Mouse (Mus musculus): ENCODE results near the gene Arntl.

Gene Arntl

DNA sequence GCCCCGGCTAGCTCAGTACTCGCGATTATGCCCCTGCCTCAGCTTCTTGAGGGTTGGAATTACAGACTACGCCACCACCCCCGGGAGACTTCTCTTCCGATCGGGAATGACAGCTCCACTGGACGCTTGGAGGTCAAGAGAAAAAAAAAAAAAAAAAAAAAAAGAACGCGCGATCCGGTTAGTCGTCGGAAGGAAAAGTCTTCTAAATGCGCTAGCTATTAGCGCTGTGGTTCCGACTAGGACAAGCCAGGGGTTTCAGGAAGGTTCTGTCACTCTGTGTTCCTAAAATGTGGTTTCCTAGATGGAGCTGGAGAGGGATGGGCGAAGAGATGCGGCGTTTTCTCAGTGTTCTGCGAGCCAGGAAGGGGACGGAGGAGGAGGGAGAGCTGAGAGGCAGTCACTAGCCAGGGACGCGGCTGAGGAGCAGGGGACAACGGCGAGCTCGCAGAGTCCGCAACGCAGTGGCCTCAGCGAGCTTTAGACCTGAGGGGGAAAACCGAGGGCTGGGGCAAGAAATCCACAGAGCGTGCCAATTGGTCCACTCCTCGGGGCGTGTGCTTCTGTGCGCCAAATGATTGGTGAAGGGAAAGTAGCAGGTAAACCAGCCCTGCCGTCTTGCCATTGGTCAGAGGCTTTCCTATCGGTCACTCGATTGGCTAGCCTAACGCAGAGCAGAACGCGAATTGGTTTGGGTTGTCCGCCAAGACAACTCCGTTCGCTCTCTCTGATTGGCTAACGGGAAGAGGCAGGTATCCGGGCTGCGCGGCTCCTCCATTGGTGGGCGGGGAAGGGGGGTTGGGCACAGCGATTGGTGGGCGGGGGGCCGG is at the start of gene Arntl:
Arntl (plus strand) TSS at position 822 of the 827 bp plus-strand sequence.
- DNase-seq (ENCODE audit: low read depth, low spot score), result peak; percentile 99

DNA sequence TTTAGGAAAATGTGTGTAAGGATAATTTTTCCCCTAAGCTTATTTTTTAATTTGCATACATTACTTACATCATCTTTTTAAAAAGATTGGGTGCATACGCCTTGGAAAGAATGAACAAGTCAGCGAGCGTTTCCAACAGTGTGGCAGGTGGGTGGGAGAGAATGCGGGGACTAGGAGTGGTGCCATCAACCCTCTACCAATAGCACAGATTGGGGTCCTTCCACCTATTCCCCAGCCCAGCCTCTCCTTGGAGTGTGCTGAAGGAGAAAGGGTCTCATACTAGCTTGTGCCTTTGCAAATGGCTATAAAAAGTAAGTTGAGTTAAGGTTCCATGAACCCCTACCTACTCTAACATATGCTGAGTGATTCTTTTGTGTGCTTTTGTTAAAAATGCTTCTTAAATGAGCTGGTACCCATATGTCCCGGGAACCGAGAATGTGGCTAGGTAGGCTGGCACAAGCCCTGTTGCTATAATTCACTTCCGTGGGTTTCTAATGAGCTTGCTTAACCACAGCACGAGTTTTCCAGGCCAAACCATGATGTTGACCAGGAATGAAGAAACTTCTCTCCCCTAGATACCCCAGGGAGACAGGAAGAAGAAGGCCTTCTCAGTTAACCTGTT is 46.1 kb upstream of the Arntl start:
- no peak for DNase-seq (ENCODE audit: low read depth, low spot score)

DNA sequence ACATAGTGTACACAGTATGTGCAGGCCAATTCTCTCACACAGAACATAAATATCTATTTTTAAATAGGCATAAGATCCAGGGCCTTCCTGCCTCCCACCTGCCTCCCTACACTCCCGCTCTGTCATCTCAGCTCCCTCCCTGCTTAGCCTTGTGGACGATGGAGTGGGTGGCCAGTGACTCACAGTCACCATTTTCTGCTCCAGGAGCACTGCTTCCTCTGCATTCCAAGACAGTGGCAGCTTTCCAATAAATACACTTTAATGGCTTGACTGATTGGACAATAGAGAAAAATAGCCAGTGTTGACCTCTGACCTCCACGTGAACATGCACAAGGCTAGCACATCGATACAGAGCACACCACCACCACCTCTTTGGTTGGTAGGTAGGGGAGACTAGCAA is 42.5 kb upstream of the Arntl start:
- no peak for DNase-seq (ENCODE audit: low read depth, low spot score)

DNA sequence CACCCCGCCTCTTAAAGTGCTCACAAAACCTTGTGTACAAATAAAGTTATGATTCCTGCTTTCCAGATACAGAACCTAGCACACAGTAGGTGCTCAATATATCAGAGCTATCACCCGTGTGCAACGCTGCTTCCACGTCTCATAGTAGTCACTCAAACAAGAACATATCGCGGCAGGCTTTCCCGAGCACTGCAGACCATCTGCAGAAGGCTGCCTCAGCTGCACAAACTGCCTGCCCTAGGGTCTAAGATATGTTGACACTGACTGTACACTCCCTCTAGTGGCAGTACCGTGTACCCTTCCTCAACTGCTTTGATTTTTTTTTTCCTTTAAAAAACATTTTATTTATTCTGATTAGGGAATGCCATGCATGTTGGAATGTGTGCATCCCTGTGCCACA is 40.2 kb upstream of the Arntl start:
- DNase-seq (ENCODE audit: low read depth, low spot score), result peak; percentile 76

DNA sequence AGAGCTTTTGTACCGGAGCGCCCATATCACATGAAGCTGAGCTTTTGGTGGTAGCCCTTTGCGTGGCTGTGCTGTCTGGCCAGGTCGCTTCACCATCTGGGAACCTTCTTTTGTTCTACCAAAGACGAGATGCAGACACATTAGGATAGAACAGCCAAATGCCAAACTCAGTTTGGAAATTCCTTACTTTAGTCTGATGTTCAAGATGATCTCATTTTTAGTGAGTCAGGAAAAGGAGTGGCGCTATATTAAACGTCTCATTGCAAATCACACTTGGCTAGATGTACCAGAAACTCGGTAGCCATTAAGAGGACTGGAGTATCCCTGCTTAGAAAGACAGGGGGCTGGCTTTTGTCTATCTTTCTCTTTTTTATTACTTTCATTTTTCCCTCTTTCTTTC is 38.7 kb upstream of the Arntl start:
- DNase-seq (ENCODE audit: low read depth, low spot score), result no peak

DNA sequence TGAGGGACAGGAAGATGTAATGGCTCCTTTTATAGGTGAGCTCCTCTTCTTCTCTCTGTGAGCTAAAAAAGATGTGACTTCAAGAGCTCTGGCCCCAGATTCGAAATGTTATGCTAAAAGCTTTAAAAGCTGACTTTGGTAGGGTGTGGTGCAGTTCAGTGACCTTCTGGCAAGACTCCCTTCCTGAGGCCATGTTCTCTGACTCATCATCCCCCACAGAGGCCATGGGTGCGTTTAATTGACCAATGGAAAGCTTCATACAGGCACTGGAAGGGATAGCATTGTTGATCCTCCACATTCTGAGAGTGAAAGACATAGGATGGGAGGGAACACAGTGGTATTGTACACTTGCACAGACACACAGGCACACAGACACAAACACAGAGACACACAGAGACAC is 34.8 kb upstream of the Arntl start:
- DNase-seq (ENCODE audit: low read depth, low spot score), result no peak

DNA sequence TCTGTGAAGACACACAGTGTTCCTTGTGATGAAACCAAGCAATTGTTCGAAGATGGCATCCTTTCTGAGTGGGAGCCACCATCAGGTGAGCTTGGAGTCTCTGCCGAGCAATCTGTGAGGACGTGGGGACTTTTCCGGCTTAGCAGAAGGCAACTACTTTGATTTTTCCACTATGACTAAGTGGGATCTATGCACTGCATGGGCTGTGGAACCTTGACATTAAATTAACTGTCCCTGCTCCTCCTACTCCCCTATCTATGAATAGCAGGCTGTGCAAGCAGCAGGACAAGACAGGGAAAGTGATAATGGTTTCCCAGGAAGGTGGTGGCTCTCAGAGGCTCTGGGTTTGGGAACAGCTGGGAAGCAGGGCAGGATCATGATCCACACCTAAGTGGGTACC is 31.8 kb upstream of the Arntl start:
- no peak for DNase-seq (ENCODE audit: low read depth, low spot score)

DNA sequence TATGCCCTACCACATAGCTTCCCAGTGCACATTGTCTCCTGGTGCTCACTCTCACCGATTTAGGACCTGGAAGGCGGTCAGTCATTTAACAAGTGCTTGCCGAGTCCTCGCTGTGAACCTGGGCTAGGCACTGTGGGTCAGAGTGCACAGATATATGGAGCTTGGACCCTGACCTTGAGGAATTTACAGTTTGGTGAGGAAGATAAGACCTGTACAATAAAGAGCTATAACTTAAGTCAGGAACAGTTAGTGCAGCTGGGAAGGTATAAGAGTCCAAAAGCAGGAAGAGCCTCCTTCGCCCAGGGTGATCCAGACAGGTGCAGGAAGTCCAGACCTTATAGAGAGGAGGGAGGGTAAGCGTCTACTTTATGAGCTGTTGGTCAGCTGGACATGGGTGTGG is 29.2 kb upstream of the Arntl start:
- no peak for DNase-seq (ENCODE audit: low read depth, low spot score)

DNA sequence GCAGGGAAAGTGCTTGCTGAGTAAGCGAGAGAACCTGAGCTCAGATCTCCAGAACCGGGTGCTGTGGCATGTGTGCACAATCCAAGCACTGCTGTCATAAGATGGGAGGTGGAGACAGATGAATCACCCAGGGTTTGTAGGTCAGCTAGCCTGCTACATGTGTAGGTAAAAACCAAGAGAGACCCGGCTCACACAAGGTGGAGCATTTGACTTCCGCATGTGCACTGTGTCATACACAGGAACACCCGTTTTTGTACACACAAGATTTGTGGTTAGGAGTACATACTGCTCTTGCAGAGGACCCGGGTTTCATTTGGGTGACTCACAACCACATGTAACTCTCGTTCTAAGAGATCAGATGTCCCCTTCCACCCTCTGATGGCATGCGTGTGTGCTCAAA is 23.5 kb upstream of the Arntl start:
- DNase-seq (ENCODE audit: low read depth, low spot score), result no peak

DNA sequence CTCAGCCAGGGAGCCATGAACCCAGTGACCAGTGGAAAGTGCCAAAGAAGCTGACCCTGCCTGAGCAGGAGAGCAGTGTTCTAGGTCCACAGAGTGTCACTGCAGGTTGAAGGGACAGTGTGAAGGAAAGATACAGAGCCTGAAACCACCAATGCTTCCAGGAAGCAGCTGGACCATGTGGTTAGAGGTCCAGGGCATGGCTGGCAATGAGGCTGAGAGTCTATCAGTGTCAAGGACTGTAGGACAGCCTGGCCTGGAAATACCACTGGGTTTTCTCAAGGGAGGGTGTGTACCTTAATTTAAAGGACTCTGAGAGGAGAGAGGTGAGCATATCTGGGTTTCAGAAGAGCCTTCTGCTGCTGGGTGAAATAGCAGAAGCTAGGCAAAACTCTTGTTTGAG is 22.2 kb upstream of the Arntl start:
- no peak for DNase-seq (ENCODE audit: low read depth, low spot score)

DNA sequence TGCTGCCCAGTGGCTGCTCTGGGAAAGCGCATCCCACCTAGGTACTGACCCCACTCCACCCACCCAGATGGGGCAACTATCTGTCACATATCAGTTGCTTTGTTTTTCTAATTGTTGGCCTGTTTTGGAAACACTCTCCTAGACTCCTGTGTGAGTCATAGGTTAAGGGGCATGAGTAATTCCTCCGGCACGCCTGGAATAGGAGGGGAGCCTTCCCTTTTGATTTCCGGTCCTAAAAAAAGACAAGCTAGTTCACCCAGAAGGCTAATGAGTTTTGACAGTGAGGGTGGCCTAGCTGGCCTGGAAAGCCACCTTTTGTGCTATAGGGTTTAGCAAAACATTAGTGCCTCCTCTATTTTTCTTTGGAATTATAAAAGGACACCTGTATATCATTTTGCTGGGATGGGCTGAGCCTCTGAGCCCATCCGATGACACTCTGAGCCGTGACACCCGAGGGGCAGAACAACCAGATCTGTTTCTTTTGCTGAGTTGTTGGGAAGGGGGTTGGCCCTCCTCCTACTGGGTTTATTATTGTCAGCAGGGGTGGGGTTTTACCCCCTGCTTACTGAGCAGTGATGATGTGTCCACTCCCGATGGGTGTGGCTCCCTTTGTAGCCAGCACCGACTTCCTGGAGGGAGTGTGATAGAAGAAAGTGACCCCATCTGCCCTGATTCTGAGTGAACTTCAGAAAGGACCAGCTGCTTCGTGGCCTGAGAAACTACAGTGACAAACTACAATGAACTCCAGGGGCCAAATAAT is 21.0 kb upstream of the Arntl start:
- DNase-seq (ENCODE audit: low read depth, low spot score), result no peak

DNA sequence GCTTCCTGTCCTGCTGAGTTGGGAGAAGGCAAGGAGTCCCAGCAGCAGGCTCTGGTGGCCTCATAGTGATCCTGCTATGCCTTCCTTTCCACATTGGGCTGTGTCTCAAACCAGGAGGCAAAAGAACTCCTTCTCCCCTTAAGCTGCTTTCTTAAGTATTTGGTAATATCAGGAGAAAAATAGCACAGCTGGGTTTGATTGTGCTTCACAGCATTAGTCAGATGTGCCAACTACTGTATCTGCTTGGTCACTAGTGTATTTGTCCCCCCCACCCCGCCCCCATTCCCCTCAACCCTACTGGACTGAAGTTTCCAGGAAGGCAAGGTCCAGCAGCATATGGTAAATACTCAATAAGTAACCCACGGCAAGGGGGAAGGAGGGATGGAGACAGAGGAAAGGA is 19.2 kb upstream of the Arntl start:
- no peak for DNase-seq (ENCODE audit: low read depth, low spot score)

DNA sequence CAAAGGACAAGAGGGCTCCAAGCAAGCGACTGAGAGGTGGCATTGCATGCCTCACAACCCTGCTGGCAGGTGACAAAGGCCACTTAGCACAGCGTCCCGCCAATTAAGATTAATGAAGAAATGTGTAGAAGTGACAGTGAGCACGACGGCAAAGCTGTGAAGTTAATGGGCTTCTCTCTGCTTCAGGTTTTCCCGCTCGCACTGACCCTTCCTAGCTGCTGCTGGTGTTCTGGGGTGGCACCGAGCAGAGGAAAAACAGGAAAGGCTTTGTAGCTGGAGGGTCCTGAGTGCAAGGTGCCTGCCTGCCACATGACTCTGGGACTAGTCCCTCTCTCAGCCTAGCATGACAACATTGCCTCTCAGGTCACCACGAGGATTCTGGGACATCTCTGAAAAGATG is 18.7 kb upstream of the Arntl start:
- DNase-seq (ENCODE audit: low read depth, low spot score), result no peak

DNA sequence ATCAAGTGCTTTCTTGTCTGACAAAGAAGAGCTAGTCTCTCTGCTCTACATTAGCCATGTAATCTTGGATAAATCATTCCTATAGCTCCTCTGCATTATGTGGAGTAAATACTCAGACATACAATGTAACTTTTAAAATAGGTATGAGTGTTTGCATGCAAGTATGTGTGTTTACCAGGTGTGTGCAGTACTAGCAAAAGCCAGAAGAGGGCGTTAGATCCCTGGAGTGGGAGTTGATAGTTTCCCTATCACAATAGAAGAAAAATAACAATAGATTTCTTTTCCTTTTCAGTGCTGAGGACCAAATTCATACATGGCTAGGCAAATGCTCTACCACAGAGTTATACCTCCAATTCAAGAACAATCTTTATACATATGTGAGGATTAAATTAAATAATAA is 15.5 kb upstream of the Arntl start:
- no peak for DNase-seq (ENCODE audit: low read depth, low spot score)

DNA sequence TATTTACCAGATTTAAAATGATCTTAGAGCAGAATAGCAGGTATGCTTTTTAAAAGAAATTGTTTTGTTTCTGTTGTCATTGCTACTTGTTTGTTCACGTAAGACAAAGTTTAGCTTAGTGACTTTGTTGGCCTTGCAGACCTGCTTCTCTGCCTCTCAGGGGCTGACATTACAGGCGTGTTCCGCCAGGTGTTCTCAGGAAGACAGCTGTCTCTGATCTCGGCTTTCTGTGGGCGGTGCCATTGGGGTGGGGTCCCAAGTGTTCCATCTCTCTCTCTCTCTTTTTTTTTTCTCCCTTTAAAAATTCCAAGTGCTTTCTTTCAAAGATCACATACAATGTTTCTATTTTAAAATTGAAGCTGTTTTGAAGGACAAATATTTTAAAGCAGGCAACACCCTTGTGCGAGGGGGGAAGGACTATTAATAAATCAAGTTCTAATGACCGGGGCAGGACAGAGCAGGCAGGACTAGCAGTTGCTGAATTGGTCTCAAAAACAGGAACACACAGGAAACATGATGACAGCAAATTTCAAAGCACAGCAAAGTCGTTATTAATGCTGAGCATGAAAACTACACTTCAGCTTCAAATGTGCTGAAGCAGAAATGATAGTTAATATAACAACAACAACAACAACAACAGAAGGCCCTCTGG is 14.4 kb upstream of the Arntl start:
- no peak for DNase-seq (ENCODE audit: low read depth, low spot score)

DNA sequence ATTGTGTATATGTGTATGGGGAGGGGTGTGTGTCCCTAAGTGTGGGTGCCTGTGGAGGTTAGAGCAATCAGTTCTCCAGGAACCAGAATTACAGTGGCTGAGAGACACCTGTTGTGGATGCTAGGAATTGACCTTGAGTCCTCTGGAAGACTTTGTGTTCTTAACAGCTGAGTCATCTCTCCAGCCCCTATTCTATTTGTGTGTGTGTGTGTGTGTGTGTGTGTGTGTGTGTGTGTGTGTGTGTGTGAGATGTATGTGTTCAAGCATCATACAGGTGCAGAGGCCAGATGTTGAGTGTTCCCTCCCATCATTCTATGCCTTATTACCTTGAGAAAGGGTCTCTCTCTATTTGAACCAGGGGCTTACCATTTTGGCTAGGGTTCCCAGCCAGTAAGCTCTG is 13.4 kb upstream of the Arntl start:
- DNase-seq (ENCODE audit: low read depth, low spot score), result no peak

DNA sequence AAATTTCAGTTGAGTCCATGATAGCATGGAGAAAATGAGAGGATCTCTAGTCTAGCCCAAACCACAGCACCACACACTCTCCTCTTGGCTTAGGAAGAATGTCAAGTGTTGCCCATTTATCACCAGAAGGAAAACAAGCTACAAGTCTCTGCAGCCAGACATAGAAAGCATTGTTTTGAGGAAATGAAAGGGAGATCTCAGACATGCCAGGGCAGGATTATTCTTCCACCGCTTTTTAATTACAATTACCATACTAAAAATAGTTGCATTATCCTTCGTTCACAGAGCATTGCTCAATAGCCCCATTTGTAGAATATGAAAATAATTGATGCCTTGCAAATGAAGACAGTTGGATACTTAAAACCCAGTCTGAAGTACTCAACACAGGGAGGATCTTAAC is 12.0 kb upstream of the Arntl start:
- no peak for DNase-seq (ENCODE audit: low read depth, low spot score)

DNA sequence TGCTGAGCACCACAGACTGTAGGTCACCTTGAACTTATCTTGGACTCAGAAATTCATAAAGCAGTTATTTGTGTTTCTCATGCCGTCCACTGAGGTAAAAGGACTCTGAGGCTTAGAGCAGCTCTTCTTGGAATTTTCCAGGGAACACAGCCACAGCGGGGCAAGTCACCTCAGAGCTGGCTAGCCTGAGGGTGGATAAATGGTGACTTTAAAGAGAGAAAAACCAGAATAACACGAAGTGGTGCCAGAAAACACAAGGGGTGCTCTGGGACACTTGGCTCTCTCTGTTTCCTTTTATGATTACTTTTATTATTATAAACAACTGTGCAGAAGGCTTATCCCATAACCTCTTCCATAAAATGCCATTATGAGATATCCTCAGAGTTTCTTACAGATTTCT is 11.1 kb upstream of the Arntl start:
- no peak for DNase-seq (ENCODE audit: low read depth, low spot score)

DNA sequence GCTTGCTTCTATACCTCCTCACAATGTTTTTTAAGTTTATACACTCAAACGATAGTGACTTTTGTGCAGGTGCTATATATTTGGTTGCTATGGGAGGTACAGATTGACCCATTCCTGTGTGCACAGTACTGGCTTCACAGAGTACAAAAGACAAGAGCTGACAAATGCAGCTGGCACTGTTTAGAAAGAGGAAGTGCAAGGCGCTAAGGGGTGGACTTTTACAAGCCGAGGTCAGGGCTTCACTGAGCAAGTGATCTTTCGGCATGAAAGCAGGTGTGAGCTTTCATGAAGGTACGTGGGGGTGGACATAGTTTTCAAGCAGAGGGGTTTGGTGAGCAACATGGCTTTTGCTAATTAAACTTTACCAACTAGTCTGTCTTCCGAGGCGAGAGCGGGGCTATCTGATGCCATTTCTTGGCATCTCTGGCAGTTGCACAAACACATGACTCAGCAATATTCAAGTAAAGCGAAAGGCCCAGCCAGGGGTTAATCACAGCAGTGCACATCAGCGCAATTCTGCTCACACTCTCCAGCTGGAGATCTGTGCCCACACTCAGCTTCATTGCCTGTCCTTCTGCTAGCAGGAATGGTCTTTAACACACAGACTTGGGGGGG is 10.0 kb upstream of the Arntl start:
- DNase-seq (ENCODE audit: low read depth, low spot score), result peak; percentile 39

DNA sequence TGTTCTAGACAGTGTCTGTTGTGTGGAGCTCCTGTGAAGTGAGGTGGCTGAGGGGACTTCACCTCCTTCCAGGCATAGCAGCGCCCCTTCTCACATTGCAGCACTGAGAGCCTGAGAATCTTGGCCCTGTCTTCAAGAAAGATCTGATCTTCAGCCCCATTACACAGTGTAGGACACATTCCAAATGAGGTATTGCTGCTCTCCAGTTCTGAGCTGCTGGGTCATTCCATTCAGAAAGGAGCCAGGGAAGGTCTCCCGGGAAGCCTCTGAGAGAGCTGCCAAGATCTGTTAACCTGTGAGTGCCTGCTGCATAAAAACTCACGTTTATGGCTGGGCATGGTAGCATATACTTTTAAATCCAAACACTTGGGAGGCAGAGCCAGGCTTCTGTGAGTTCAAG is 5.7 kb upstream of the Arntl start:
- DNase-seq (ENCODE audit: low read depth, low spot score), result no peak

DNA sequence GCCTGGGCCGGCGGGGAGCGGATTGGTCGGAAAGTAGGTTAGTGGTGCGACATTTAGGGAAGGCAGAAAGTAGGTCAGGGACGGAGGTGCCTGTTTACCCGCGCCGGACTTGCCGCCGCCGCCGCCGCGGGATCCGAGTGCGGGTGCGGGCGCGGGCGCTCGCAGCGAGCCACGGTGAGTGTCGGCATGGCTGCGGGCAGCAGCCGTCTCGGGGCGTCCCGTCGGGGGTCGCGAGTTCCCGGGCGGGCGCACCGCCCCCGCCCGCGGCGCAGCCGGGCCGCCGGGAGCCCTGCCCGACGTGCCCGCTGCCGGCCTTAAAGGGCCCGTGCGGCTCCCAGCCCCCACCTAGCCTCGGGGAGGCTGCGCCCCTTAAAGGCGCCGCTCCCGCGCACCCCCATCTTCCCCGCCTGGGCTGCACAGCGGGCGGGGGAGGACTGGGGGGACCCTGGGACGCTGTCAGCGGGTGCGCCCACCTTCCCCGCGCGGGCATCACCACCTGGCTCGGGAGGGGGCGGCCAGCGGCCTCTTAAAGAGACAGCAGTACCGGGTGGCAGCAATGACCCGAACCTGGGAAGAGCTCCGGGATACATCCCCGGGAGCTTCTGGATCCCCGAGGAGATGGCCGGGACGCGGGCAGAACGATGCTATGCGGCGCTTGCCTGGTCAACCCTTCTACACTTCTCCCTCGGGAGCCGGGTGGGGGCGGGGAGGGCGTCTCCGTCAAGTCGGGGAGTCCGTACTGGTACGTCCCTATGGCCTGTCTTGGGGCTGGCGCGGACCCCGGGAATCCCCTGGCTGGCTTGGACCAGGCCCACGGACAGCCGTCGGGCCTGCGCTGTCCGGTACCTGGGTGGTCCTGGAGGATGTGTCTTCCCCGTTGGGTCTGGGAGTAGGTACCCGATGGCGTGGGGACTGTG is 464 bp downstream of the Arntl start:
- DNase-seq (ENCODE audit: low read depth, low spot score), result peak; percentile 38
